Mouse (Mus musculus) urinary bladder, postnatal 14 days (tissue): Measurements from ENCODE around the gene Tmem167.

Source experiments
- DNase-seq: peaks from one replicate; pipeline ENCODE4 v3.0.0; 2021; ENCODE audit warnings: low spot score

The Tmem167 gene

DNA sequence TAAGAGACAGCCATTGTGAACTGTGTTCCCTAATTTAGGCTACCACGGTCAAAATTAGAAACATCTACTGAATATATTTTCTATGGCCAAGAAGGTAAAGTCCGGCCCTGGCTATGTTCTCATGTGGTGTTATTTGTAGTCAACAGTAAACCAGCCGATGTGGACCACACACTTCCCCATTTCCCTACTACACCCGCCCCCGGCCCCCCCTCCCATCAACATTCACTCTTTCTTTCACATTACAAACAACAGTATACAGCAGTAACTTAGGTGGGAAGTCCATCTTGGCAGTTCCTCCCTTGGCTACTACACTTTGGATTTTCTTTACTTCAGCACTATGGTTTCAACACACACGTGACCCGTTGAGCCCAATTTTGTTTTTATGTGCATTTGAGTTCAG is 94.6 kb downstream of the Tmem167 start:
- no peak for DNase-seq

GRCm38 (mm10) chr13:90186694-90187093 is 97.8 kb downstream of the Tmem167 start:
- DNase-seq: no peak

GRCm38 (mm10) chr13:90188021-90188420 is 99.1 kb downstream of the Tmem167 start:
- no peak for DNase-seq

DNA sequence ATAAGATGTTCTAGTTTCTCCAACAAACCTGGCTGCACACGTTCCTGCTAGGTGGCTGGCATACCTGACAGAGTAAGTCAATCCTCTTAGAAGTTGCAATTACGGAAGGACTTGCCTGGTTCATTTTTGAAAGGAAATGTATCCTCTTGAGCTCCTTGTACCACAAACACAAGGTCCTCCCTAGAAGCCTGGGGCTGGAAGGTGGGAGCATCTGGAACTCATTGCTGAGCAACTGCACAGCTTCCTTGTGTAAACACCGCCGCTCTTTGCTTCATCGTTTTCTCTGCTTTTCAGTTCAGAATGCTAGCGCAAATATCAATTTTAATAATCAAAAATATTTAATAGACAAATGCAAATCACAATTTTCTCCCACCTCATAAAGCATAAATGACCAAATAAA is 102.9 kb downstream of the Tmem167 start:
- no peak for DNase-seq
